Mouse (Mus musculus) hematopoietic stem cell, adult 5-6 weeks (primary cell): Measurements from ENCODE around the gene Adgrv1. TPM values are rescaled to one million over a fixed set of nuclear protein-coding genes. Genes with fewer than 3 reads are reported as not detected.

Experiments used
- ATAC-seq, 2 experiments: fragments of 125-278 bp in 1 of 2; replicated peaks in 1 of 2; 2 replicates each; pipeline ENCODE4 v1.8.0; 2016 to 2017; ENCODE audit warnings: inconsistent platforms in 2 of 2, mild to moderate bottlenecking in 2 of 2, moderate number of reproducible peaks in 2 of 2, low read depth in 1 of 2, moderate TSS enrichment in 1 of 2; ENCODE audit not compliant: low FRiP score in 2 of 2, poor library complexity in 2 of 2, severe bottlenecking in 2 of 2, insufficient read depth in 1 of 2, low TSS enrichment in 1 of 2
- total RNA-seq: library from RNA; stranded (forward); fragments of 172-1452, 232-1000 nt; gene quantifications from 2 replicates; pipeline ENCODE4 v1.2.3, GENCODE M21; 2017

Gene Adgrv1
- total RNA-seq, 1 experiment from 2014 or later: not detected

- ATAC-seq: no peak
Measured at GRCm38 (mm10) chr13:81368987-81369386, 264.0 kb downstream of the Adgrv1 start.

DNA sequence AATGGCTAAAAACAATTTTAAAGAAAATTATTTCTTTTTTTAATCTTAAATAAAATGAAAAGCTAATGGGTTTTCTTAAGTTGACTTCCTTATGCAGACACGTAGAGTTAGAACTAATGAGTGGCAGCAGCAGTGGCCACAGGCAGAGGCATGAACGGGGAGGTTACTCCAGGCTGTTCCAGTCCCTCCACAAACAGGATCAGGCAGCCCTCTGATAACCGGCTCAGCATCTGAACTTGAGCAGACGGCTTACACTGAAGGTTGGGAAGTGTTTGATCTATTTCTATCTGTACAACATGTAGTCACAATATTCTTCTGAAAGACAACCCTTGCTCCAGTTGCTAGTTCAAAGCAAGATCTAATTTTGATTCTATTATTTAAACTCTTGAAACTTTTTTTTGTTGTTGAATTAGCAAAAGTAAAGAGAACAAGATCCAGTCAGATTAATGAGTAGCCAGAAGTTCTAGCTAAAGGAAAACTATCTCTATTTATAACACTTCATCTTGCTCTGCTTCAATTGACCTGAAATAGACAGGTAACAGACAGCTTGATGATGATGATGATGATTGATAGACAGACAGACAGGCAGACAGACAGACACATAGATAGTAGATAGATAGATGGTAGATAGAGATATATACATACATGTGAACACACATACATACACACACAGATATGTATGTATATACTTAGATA, 265.1 kb downstream of the Adgrv1 start:
- ATAC-seq: no peak

DNA sequence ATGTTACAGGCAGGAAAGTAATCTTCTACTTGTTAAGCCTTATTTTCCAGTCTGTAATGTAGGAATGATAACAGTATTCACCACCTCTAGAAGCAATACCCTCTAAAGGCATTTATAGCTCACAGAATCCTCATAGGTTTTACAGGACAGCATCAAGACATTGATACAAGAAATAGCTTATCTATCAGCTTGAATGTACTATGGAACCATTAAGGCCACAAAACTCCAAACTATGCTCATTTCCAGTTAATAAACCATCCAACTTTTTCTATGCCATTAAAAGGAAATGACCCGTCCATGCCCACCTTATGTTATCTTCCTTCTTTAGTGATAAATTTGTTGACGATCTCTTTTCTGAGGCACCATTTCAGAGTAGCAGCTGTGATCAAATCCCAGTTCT, 272.6 kb downstream of the Adgrv1 start:
- ATAC-seq: no peak

- ATAC-seq: no peak
Measured at GRCm38 (mm10) chr13:81358766-81359165, 274.2 kb downstream of the Adgrv1 start.

GRCm38 (mm10) chr13:81358365-81358764, 274.6 kb downstream of the Adgrv1 start:
- no peak for ATAC-seq

DNA sequence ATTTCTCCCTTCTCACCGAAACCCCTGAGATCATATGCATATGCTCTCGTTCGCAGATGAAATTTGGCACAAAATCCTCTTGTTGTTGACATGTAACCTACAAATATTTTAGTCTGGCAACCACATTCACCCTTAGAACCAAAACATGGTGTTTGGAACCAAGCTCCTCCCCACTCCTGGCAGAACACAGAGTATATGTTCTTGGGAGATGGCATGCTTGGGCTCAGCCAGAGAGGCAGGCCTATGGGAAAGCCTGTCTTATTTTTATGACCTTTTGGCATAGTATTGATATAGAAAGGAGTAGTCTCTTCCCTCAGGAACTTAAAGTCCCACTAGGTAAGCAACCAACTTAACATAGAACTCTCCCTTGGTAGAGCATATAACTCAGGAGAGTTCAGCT, 275.7 kb downstream of the Adgrv1 start:
- no peak for ATAC-seq

DNA sequence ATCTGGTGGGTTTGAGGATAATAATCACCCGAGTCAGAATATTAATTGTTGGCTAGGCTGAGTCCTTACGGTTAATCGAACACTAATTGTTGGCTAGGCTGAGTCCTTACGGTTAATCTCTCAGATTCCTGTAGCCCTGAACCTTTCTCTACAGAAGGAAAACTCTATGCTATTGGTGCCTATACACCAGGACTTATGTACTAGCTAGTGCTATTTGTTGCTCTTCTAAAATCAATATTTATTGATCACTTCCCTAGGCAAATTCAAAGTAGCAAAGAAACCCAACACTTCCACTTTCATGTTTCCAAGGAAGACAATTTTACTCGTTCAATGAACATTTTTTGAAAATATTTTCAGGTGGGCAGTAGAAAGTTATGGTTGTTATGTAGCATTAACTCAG, 278.4 kb downstream of the Adgrv1 start:
- ATAC-seq: no peak

DNA sequence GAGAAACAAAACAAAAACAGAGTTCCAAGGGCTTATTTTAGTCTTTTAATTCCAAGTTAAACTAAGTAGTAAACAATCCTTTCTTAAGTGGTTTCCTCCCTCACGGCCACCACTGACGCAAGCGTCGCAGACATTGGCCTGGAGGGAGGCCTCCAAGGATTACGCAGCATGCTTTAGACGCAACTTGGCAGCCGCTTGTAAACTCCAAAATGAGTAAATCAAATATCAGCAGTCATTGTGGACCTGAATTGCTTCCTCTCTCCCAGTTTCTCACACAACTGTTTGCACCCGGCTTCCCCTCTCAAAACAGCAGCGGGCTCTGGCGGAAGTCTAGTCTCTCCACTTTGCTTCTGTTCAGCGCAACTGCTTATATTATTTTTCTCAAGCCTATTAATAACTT, 280.7 kb downstream of the Adgrv1 start:
- peak; percentile 74 to 84 for ATAC-seq

- peak; percentile 51 to 58 for ATAC-seq
Measured at GRCm38 (mm10) chr13:81351462-81352155, 281.3 kb downstream of the Adgrv1 start.

- ATAC-seq: peak; percentile 77 to 83
Measured at GRCm38 (mm10) chr13:81347261-81347980, 285.5 kb downstream of the Adgrv1 start.

GRCm38 (mm10) chr13:81342987-81343596, 289.9 kb downstream of the Adgrv1 start:
- ATAC-seq: no peak

GRCm38 (mm10) chr13:81335241-81335640, 297.7 kb downstream of the Adgrv1 start:
- ATAC-seq: no peak

DNA sequence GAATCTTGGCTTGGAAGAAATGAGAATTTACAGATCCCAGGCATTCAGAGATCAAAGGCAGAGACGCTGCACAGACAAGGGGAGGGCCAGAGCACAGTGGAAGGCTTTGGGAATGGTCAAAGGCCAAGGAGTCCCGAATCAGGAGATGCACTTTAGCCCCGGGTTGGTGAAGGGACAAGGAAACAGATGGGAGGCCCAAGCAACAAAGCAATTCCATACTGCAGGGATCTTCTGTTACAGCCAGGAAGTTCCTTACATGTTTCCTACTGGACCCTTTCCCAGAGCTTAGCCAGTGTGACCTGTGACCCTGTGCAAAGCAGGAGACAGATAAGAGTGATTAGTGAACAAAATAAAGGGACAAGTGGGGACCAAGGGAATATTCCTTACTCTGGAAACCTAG, 300.9 kb downstream of the Adgrv1 start:
- ATAC-seq: no peak

GRCm38 (mm10) chr13:81329762-81330161, 303.2 kb downstream of the Adgrv1 start:
- ATAC-seq: no peak

DNA sequence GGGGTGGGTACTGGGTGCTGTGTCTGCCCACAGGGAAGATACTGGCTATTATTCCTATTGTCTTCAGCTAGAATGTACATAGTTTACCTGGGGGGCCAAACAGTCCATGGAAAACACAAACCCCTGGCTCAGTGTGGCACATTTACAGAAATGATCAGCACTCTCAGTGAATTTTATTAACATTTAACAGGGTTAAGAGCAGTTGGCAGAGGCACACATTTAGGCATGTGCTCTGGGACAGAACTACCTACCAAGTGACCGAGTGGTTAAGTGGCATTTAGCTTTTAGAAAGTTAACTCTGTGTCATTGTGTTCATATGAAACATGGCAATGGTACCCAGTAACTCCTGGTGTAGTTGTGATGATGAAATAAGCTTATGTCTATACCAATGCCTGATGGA, 304.8 kb downstream of the Adgrv1 start:
- no peak for ATAC-seq

DNA sequence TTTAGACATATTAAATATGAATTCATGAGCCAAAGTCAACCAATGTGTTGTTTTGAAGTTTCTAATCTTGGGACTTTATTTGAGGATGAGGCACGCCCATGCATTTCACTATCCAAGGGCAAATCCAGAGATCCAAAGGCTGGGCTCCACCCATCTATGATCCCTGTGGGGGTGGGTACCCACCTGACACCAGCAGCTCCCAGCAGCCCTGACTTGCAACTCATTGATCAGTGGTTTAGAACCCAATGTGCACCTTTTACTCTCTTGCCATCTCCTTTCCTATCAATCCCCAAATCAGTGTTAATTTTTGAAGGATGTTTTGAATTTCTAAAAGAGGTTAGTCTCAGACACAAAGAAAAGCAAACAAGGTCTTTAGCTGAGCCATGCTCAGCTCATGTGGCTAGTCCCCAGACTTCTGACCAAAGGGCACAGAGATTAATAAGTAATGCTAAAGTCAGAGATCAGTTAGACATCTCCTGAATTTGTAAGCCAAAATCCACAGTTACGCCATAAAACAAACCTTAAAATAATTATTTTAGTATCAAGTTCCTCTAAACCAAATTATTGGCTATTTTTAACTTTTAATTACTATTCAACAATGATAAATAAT, 307.2 kb downstream of the Adgrv1 start:
- ATAC-seq: no peak

DNA sequence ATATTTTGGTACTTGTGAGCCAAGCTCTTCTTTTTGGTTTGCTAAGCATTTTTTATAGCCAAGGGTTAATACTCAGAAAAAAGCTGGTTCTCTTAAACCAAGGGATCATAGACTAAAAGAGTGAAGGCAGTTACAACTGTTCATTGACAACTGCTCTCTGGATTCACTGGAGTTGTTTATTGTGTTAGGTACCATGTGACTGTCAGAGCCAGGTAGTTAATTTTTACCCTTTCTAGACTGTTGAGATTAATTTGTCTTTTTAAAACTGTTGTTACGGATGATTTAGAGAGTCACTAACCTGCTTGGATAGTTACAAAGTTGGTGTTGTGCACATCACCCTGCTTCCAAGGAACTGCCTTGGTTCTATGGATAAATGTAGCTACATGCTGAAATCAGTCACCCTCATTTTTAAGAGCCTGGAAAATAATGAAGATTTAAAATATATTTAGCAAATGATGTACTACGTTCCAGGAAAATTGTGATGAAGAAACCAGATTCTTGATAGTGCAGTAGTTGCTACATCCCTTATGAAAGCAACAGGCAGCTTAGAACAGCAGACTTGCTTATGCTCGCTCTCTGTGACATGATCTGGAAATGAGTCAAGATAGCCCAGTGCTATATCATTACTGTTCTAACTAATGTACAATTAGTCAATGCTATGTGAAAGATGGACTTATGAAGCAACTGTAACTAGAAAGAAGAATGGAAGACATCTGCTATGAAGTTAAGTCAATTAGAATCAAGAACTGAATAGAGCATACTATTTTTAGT, 309.2 kb downstream of the Adgrv1 start:
- ATAC-seq: no peak
